Mouse (Mus musculus) heart, postnatal 14 days (tissue): Measurements from ENCODE around the gene Sike1. TPM values are rescaled to one million over a fixed set of nuclear protein-coding genes. Genes with fewer than 3 reads are reported as not detected.
A peak's percentile ranks its signal among the peaks of the same experiment; 100 is the strongest.

Experiments used
- DNase-seq, 2 experiments: peaks; one replicate each; pipeline ENCODE4 v3.0.0; 2021 to 2022
- intact Hi-C: fragments of 180-260 bp; cut with DNase I; formaldehyde crosslinking; loops from one replicate; pipeline ENCODE4 v1.15.1; 2025
- long read RNA-seq, 2 experiments: library from polyadenylated mRNA; stranded (forward); transcript quantifications; one replicate each; pipeline ENCODE4 v2.0.0; 2021
- total RNA-seq, 2 experiments: library from RNA; stranded (reverse); gene quantifications; 2 replicates each; pipeline ENCODE4 v1.2.3; 2021

The Sike1 gene
- total RNA-seq = 10 to 100 TPM; 87.8 to 90.9 TPM
- long read RNA-seq, experiment 1, full-length matches to known transcripts = 88 of 97 reads
- long read RNA-seq, experiment 1, partial matches to known transcripts = 4 of 97 reads
- long read RNA-seq, experiment 1, other reads (novel, unspliced or antisense) = 5 of 97 reads
- long read RNA-seq, experiment 2, full-length matches to known transcripts = 87 of 90 reads
- long read RNA-seq, experiment 2, partial matches to known transcripts = 1 of 90 reads
- long read RNA-seq, experiment 2, other reads (novel, unspliced or antisense) = 2 of 90 reads

DNA sequence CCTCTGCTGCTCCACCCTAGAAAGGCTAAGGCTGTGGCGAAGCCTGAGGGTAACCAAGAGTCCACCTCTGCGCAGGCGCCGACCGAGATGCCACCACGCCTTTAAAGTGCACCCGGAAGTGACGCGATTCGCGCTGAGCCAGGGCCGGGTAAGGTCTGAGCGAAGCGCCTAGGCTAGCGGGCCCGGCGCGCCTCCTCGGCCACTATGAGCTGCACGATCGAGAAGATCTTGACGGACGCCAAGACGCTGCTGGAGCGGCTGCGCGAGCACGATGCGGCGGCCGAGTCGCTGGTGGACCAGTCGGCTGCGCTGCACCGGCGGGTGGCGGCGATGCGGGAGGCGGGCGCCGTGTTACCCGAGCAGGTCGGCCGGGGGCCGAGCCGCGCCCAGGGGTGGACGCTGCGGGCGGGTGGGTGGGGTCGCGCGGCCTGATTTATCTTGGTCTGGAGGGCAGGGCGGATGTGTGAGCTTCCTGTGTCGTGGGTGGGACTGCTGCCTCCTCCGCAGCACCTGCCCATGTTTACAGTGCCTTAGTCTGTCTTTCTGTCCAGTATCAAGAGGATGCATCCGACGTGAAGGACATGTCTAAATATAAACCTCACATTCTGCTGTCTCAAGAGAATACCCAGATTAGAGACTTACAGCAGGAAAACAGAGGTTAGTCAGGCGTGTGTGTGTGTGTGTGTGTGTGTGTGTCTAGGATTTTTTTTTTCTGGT lies at the start of gene Sike1:
Sike1 (plus strand) TSS at position 104 of the 717 bp plus-strand sequence.
- intact Hi-C loops = loop anchor here (10.0 kb wide), 1 partner anchor 271 kb away; no protein-coding TSS in a partner anchor
- DNase-seq = peak; percentile 95 to 96

DNA sequence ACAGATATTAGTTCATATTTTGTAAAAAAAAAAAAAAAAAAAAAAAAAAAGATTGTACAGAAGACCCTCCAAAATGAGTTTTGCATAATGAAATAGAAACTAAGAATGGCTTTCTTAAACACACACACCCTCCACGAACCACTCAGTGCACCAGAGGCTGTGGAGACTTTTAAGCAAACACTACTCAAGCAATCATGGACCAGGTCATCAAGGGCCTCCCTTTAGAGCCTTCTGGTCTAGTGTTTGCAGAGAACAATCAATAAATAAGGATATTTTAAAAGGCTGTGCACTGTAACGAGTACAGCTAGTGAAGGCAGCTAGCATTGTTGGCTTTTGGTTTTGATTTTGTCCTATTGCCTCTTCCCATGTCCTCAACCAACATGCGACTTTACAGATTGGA lies 49.2 kb upstream of the Sike1 start:
- no peak for DNase-seq
- intact Hi-C loops = no loop called here

DNA sequence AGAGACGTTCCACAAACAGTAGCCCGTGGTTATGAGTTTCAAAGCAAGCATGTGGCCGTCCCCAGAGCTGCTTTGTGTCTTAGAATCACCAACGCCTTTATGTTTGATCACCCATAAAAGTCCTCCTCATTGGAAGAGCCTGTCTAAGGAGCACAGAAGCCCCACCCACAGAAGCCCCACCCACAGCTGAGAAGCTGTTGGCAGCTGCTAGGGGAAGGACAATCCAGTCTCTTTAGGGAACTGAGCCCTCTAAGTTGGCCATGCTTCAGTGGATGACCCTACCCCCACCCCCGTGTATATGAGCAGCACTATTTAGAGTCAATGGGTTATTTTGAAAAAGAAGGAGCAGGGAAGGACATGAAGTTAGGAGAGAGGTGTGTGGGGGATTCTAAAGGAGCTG lies 48.6 kb upstream of the Sike1 start:
- no peak for DNase-seq
- intact Hi-C loops = no loop called here

DNA sequence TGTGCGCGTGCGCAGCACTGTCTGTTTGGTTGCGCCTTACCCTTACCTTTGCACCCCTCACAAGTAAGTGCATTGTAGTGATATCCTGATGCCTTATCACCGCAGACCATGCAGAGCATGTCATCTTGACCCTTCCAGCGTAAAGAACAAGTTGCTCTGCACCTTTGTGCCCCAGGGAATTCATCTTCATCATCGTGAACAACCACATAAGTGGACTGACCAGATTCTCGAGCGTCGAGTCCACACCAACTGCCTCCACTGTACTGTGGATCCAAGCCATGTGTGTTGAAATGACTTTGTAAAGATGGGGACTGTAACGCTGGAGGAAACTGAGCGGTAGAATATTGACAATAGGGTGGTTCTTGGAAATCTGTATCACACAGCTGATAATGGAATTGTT lies 41.0 kb upstream of the Sike1 start:
- intact Hi-C loops = no loop called here
- DNase-seq = no peak

DNA sequence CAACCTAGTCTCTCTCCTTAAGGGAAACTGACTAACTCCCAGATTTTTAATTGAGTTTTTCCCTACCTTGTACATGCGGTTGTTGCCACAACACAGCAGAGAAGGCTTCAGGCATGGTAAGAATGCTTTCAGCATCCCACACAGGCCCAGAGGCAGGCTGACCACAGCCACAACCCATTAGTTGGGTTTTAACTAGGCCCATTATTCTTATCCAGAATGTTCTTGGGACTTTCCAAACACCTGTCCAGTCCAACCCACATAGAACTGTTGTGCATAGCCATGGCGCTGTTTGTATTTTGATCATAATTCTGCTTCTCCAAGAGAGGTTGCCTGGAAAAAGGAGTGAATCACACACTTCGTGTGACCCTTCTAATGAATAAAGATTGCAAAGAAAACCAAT lies 40.4 kb upstream of the Sike1 start:
- intact Hi-C loops = no loop called here
- no peak for DNase-seq

DNA sequence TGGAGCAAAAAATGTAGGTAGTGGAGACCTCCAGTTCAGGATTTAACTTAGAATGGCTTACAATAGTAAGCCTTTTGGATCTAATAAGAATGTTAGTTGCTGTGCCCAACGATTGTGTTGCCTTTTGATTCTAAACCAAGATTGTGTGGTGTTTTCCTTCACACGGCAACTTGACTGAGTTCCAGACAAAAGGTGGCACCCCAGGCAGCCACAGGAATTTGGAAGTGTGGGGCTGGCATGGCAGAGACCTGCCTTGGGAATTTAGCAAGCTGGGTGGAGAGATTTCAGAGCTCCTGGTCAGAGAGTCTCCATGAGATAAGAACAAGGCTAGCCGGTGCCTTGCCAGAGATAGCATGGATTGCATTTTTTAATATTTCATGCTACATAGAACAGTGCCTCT lies 39.9 kb upstream of the Sike1 start:
- intact Hi-C loops = no loop called here
- DNase-seq = no peak

DNA sequence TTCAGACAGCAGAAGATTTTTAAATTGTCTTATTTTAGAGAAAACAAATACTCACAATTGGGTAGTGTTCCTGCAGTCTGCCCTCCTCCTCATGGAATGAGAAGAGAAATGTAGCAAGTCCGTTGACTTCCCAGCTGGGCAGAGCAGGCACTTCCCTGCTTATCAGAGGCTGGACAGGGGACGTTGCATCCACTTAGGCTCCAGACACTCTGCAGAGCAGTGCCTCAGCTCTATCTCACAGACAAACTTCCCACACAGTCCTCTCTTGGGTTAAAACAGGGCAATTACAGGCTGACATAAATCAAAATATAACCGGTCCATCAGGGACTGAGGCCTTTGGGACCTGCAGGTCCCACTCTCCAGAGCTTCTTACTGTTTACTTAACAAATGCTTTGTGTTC lies 31.5 kb upstream of the Sike1 start, which contains the start of gene Nr1h5:
Nr1h5 (minus strand) TSS at position 101 of the 400 bp plus-strand sequence.
- DNase-seq = no peak
- intact Hi-C loops = no loop called here

DNA sequence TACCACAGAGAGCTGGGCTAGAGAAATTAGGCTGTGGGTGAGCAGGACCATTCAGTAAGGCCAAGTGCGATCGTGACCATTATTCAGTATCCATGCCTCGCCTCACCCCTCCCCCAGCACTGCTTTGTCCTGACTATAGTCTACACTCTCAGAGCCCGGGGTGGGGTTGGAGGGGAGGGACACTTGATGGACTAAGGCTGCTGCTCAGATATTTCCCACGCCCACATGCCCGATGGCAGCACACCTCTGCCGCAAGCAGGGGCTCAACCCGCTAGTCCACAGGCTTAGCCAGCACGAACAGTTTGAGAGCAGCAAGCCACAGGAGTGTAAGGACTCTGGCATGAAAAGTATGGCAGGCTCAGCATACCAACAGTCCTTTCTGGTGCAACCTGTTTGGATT lies 25.4 kb upstream of the Sike1 start:
- no peak for DNase-seq
- intact Hi-C loops = no loop called here

DNA sequence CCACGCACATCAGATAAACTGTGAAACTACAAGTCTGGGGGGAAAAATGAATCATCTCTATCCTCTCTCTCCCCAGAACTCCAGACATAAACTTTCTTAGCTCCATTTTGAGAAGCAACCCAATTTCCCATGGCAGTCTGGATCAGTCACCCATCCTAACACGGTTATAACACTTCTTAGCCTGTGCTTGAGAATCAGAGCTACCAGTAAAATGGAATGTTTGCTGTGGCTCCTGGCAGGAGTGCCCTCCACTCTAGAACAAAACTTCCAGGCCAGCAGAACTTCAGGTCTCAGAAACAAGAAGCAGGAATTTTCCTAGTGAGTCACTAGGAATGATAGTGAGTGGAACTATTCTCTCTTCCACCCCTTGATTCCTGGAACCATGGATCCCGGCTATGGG lies 25.0 kb upstream of the Sike1 start:
- DNase-seq = no peak
- intact Hi-C loops = no loop called here

DNA sequence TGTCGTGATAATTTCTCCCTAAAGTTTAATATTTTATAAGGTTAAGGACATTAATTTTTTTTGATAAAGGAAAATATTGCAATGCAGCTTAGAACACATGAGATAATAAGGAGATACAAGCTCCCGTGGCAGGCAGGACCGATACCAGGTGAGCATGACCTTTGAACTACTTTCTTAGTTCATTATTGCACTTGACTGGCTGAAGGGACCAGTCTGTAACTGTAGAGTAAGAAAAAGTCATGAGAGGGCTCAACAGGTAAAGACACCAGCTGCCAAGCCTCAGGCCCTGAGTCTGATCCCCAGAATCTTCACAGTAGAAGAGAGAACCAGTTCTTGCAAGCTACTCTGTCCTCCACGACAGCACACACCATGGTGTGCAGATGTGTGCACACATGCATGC lies 18.6 kb upstream of the Sike1 start:
- no peak for DNase-seq
- intact Hi-C loops = no loop called here

DNA sequence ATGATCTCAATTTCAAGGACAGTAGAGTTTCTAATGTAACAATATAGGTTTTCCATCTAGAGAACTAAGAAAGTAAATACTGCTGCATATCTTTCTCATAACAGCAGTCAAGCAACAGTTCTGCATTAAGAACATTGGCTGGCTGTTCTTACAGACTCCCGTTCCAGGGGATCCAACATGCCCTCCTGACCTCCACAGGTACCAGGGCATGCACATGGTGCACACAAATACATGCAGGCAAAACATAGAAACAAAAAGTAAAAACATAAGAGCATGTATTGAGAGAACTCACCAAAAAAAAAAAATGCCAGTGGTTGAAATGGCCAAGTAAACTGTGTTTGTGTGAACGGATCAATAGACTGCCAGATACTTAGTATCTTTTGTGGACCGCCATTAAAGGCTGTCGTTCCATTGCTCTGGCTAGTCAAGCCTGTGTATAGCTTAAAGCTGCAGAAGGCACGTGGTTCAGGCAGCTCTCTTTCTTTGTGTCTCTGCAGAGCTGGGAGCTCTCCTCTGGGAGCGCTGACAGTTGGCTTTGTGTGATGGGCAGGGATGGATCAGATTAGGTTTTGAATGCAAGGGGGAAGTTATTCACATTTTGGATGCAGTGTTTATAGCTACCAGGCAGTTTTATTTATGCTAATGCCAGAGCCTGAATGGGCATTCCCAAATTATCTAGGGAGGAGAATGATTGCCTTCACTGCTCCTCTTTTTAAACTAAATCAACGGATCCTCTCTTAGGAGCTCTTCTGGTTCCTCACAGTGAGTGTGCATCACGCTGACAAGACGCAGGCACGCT lies 15.8 kb upstream of the Sike1 start:
- no peak for DNase-seq
- intact Hi-C loops = no loop called here

DNA sequence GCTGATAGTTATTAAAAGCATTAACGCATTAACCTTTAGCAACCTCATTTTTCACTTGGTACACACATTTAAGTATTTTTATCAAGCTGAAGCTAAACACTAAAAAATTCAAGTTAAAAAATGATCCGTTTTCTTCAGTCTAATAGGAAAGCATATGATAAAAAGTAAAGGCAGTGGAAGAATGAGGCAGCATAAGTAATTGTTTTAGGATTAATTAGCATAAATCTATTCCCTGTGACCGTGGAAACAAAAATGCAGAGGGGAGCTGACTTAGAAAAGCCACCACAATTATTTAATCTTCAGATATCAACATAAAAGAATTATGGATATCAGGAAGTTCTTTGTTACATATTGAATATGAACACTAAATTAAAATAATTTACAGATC lies 15.2 kb upstream of the Sike1 start:
- intact Hi-C loops = no loop called here
- no peak for DNase-seq

DNA sequence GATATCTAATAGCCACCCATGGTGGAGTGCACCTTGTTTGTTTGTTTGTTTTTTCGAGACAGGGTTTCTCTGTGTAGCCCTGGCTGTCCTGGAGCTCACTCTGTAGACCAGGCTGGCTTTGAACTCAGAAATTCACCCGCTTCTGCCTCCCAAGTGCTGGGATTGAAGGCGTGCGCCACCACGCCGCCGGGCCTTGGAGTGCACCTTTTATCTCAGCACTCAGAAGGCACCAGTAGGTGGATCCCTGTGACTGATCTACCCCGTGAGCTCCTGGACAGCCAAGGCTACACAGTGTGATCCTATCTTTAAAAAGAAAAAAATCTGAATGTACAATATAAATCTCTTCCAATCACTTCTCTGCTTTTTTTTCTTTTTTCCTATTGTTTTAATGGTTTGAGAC lies 4.5 kb upstream of the Sike1 start:
- DNase-seq = no peak
- intact Hi-C loops = loop anchor here (10.0 kb wide), 1 partner anchor 266 kb away; no protein-coding TSS in a partner anchor

DNA sequence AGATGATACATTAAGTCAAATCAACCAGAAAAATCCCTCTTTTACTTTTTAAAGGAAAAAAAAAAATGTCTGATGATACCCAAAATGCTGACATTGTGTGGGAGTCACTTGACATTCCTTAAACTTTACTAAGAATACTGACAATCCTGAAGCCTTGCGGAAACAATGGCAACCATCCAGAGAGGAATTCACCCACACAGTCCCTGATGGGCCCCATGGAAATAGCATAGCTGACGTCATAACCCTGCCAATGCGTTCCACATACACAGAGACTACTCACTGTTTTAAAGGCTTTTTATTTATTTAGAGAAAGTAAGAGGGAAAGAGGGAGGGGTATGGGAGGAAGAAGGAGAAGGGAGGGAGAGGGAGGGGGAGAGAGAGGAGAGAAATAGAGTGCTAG lies 2.6 kb upstream of the Sike1 start:
- intact Hi-C loops = loop anchor here (10.0 kb wide), 1 partner anchor 268 kb away; no protein-coding TSS in a partner anchor
- DNase-seq = no peak

DNA sequence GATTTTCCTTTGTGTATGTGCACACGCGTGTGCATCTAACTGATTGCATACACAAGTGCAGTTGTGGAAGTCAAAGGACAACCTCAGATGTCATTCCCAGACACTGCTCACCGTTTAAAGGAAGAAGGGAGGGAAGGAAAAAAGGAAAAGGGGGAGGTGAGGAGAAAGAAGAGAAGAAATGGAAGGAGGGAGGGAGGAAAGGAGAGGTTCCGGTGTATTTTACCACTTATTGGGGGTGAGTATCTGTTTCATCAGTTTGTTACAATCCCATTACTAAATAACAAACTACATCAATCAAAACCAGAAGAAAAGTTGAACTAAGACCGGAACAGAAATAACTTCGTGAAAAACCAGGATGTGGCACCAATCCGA lies 289 bp upstream of the Sike1 start:
- intact Hi-C loops = loop anchor here (10.0 kb wide), 1 partner anchor 270 kb away; no protein-coding TSS in a partner anchor
- DNase-seq = no peak

DNA sequence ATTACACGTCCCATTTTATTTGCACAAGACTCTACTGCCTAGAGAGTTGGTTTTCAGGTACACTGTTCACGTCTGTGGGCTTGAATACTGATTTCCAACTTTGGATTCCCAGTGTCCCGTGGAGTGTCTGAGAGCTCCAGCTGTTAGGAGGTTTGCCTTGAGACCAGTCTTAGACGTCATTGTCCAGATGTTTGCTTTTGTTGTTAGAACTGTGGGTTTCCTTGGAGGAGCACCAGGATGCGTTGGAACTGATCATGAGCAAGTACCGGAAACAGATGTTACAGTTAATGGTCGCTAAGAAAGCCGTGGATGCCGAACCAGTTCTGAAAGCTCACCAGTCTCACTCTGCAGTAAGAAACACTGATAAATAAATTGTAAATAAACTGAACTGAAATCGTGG lies 1.5 kb downstream of the Sike1 start:
- peak in 1 of 2 experiments; percentile 28 for DNase-seq

DNA sequence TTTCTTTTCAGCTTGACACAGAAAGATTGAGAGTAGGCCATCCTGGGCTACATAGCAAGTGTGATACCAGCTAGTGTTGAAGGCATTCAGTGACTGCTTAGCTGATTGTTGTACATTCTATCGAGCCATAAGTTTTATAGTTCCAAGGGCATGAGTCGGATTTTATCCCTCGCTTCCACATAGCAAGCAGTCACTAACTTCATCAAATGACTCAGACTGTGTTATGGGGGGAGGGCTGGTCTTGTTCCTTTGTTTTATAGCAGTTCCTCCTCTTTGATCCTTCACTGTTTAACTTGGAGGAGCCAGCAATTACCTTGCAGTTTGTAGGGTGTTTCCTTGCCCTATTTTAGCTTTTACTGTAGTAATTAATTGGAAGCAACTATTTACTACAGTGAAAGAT lies 2.1 kb downstream of the Sike1 start:
- intact Hi-C loops = loop anchor here (10.0 kb wide), 1 partner anchor 273 kb away; no protein-coding TSS in a partner anchor
- no peak for DNase-seq

More for the DNA sequence above, 1.5 kb downstream of the Sike1 start:
- intact Hi-C loops = loop anchor here (10.0 kb wide), 1 partner anchor 272 kb away; no protein-coding TSS in a partner anchor

DNA sequence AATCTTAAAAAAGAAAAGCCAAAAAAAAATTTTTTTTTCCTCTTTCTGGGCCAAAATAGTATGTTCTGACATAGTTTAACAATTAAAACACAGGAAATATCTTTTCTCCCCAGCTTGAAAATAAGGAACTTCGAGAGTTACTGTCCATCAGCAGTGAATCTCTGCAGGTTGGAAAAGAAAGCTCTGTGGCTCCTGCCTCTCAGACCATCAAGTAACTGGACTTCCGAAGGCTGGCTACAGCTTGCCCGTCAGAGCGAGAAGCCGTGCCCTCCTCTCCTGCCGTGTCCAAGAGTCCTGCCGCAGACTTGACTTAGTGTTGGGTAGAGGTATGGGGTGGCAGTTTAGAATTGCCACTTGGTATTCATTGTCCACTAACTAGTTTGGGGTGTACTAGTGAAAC lies 6.1 kb downstream of the Sike1 start:
- no peak for DNase-seq
- intact Hi-C loops = no loop called here

DNA sequence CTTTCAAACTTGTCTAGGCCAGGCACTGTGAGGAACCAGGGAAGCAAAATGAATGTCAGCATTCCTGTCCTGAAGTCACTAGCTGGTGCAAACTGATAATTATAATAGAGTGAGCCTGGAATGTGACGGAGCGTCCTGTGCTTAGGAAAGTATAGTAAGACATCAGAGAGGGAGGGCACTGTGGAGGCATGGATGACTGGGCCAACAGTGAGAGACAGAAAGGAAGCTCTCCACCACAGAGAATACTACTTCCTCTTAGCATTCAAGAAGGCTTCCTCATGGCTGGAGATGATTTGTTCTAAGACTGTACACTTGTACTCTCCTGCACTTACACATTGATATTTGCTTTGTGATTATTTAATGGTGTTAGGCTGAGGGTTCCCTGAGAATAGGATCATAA lies 21.8 kb downstream of the Sike1 start:
- intact Hi-C loops = no loop called here
- DNase-seq = no peak

DNA sequence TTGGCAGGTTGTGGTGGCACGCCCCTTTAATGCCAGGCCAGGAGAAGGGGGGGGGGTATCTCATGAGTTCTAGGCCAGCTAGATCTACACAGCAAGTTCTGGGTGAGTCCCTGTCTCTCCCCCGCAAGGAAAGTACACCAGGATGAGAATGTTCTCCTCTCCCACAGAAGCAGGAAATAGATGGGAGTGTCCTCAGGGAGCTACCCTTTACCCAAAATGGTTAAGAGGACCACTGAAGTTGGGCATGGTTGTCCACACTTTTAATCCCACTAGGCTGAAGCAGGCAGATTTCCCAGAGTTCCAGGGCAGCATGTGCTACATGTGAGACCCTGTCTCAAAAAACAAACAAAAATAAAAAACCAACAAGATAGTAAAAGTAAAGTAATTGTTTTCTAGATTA lies 24.0 kb downstream of the Sike1 start:
- intact Hi-C loops = loop anchor here (2.0 kb wide), 1 partner anchor 21 kb away; no protein-coding TSS in a partner anchor
- DNase-seq = no peak
